Mouse (Mus musculus): ENCODE measurements around the gene Mroh9. TPM values are rescaled to one million over a fixed set of nuclear protein-coding genes. Genes with fewer than 3 reads are reported as not detected.

Gene Mroh9
- polyA plus RNA-seq, 1 experiment = not detected

DNA sequence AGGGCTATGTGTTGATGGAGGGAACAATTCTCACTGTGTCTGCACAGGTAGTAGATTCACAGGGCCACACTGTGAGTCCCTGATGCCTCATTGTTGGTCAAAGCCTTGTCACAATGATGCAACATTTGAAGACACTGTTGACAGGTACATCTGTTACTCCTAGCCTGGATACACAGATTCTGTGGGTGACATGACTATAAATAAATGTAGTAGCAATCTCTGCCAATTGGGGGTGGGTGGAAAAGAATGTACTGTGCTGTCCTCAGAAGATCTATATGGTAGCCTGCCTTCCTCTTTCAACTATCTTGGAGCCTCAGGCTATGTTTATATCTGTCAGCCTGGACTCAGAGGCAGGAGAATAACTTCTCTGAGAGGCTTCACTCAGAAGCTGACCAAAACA lies 62.4 kb downstream of the Mroh9 start:
- H3K36me3 ChIP-seq (ENCODE audit: control insufficient read depth, insufficient read depth, low read length) = no peaks in the 10 kb centered on the region
- no peak for DNase-seq
- H3K4me3 ChIP-seq (ENCODE audit: insufficient read depth, low read depth, low read length) = no peak overlapping the region
- TF ChIP-seq POLR2A (IDR thresholded peaks at IDR 0.05; ENCODE audit: low read depth, low read length) = no peak
- TF ChIP-seq CTCF (conservative IDR thresholded peaks at IDR 0.05; ENCODE audit: insufficient read depth, insufficient read length, low read depth, low read length) = no peak
- no peaks in the 10 kb centered on the region for H3K4me1 ChIP-seq (ENCODE audit: control insufficient read depth, insufficient read depth, low read length)
- no peak overlapping the region for H3K27ac ChIP-seq (ENCODE audit: insufficient read depth, low read depth, low read length)
- H3K27me3 ChIP-seq (replicated peaks; ENCODE audit: control insufficient read depth, insufficient read depth, low read length) = no peaks in the 10 kb centered on the region

- Histone ChIP-seq H3K36me3 (ENCODE audit: control insufficient read depth, insufficient read depth, low read length) (no peaks in the 10 kb centered on the region), H3K27me3 (replicated peaks; ENCODE audit: control insufficient read depth, insufficient read depth, low read length) (no peaks in the 10 kb centered on the region), H3K4me3 (ENCODE audit: insufficient read depth, low read depth, low read length) (no peak overlapping the region), H3K4me1 (ENCODE audit: control insufficient read depth, insufficient read depth, low read length) (no peaks in the 10 kb centered on the region), H3K27ac (ENCODE audit: insufficient read depth, low read depth, low read length) (no peak overlapping the region)
- DNase-seq = no peak
- 81% methylated on average over 3 of the region's 3 CpGs for WGBS
- TF ChIP-seq POLR2A (IDR thresholded peaks at IDR 0.05; ENCODE audit: low read depth, low read length) (no peak), CTCF (conservative IDR thresholded peaks at IDR 0.05; ENCODE audit: insufficient read depth, insufficient read length, low read depth, low read length) (no peak)
Measured at GRCm38 (mm10) chr1:163009220-163009619, 76.2 kb downstream of the Mroh9 start.

- no peaks in the 10 kb centered on the region for H3K4me1 ChIP-seq (ENCODE audit: control insufficient read depth, insufficient read depth, low read length)
- no peak for DNase-seq
- H3K36me3 ChIP-seq (ENCODE audit: control insufficient read depth, insufficient read depth, low read length) = no peaks in the 10 kb centered on the region
- H3K27ac ChIP-seq (ENCODE audit: insufficient read depth, low read depth, low read length) = no peak overlapping the region
- no peak for TF ChIP-seq POLR2A (IDR thresholded peaks at IDR 0.05; ENCODE audit: low read depth, low read length)
- H3K4me3 ChIP-seq (ENCODE audit: insufficient read depth, low read depth, low read length) = no peak overlapping the region
- H3K27me3 ChIP-seq (replicated peaks; ENCODE audit: control insufficient read depth, insufficient read depth, low read length) = no peaks in the 10 kb centered on the region
- WGBS = 86% methylated on average over 2 of the region's 2 CpGs
Measured at GRCm38 (mm10) chr1:163003496-163003895, 82.0 kb downstream of the Mroh9 start.

DNA sequence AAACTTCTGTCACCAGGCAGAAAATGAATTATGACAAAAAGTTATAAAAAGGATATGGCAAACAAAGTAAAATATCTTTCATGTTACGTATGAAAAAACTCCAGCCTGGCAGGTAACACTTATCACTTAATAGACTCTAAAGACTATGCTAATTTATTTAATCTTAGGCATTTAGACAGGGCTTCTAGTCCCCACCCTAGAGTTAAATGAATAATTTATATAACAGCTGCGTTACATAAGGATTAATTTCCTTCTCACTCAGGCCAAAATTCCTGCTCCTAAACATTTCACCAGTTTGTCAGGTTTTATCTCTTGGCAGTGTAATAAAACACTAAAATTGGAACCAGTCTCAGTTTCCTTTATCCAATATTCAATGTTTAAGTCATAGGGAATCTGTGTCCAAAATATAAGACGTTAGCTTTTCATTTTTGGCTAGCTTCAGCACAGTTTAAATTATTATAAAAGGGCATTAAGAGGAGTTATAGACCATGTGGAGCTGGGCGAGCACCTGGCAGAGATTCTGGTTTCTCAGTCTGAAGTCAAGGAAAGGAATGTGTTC lies 84.1 kb downstream of the Mroh9 start:
- WGBS = 74% methylated on average over 4 of the region's 4 CpGs
- Histone ChIP-seq H3K27ac (ENCODE audit: insufficient read depth, low read depth, low read length) (no peak overlapping the region), H3K27me3 (replicated peaks; ENCODE audit: control insufficient read depth, insufficient read depth, low read length) (no peaks in the 10 kb centered on the region), H3K4me3 (ENCODE audit: insufficient read depth, low read depth, low read length) (no peak overlapping the region), H3K4me1 (ENCODE audit: control insufficient read depth, insufficient read depth, low read length) (no peaks in the 10 kb centered on the region), H3K36me3 (ENCODE audit: control insufficient read depth, insufficient read depth, low read length) (no peaks in the 10 kb centered on the region)
- DNase-seq = no peak
- TF ChIP-seq CTCF (conservative IDR thresholded peaks at IDR 0.05; ENCODE audit: insufficient read depth, insufficient read length, low read depth, low read length) (no peak), POLR2A (IDR thresholded peaks at IDR 0.05; ENCODE audit: low read depth, low read length) (no peak)

GRCm38 (mm10) chr1:162987546-162987945 lies 97.9 kb downstream of the Mroh9 start:
- Histone ChIP-seq H3K4me3 (ENCODE audit: insufficient read depth, low read depth, low read length) (no peak overlapping the region), H3K4me1 (ENCODE audit: control insufficient read depth, insufficient read depth, low read length) (peaks cover 4% of the 10 kb centered on the region; the same call in 1 of the 2 replicates), H3K27me3 (replicated peaks; ENCODE audit: control insufficient read depth, insufficient read depth, low read length) (no peaks in the 10 kb centered on the region), H3K27ac (ENCODE audit: insufficient read depth, low read depth, low read length) (no peak overlapping the region), H3K36me3 (ENCODE audit: control insufficient read depth, insufficient read depth, low read length) (no peaks in the 10 kb centered on the region)
- no peak for TF ChIP-seq CTCF (conservative IDR thresholded peaks at IDR 0.05; ENCODE audit: insufficient read depth, insufficient read length, low read depth, low read length)
- TF ChIP-seq POLR2A (IDR thresholded peaks at IDR 0.05; ENCODE audit: low read depth, low read length) = no peak
- WGBS = 50% methylated on average over 3 of the region's 3 CpGs
- DNase-seq = peak; percentile 77

GRCm38 (mm10) chr1:162986777-162987176 lies 98.7 kb downstream of the Mroh9 start:
- Histone ChIP-seq H3K4me3 (ENCODE audit: insufficient read depth, low read depth, low read length) (no peak overlapping the region), H3K27me3 (replicated peaks; ENCODE audit: control insufficient read depth, insufficient read depth, low read length) (no peaks in the 10 kb centered on the region), H3K27ac (ENCODE audit: insufficient read depth, low read depth, low read length) (no peak overlapping the region), H3K36me3 (ENCODE audit: control insufficient read depth, insufficient read depth, low read length) (no peaks in the 10 kb centered on the region), H3K4me1 (ENCODE audit: control insufficient read depth, insufficient read depth, low read length) (peaks cover 4% of the 10 kb centered on the region; the same call in 1 of the 2 replicates)
- 52% methylated on average over 1 of the region's 1 CpGs for WGBS
- peak; percentile 59 for DNase-seq
- TF ChIP-seq POLR2A (IDR thresholded peaks at IDR 0.05; ENCODE audit: low read depth, low read length) (no peak), CTCF (conservative IDR thresholded peaks at IDR 0.05; ENCODE audit: insufficient read depth, insufficient read length, low read depth, low read length) (no peak)

DNA sequence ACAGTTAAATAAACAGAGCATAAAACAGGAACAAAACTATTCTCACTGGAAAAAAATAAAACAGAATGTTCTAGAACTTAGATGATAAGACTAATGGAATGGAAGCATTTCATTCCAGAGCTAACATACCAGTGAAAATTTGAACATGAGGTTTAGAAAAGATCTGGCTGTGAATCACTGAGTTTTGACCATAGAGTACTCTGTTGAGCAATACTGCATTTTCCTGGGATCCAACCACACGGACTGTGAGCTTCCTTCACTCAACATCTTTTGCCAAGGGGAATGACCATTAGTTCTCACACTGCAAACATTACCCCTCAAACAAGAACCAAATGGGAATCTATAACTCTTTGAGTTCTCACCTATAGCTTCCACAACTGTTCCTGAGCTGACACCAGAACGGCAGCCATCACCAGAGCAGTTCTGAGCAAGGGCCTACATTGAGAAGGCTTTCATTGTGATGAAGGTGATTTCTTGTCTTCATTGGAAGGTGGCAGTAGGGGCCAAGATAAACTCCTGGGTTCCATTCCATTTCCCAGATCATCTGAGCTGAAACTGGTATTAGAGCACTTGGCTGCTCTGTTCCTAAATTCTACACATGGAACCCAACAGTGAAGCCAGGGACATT lies 99.2 kb downstream of the Mroh9 start:
- TF ChIP-seq POLR2A (IDR thresholded peaks at IDR 0.05; ENCODE audit: low read depth, low read length) = no peak
- TF ChIP-seq CTCF (conservative IDR thresholded peaks at IDR 0.05; ENCODE audit: insufficient read depth, insufficient read length, low read depth, low read length) = no peak
- peak overlapping the region; percentile 45; the same call in 1 of the 2 replicates for H3K27ac ChIP-seq (ENCODE audit: insufficient read depth, low read depth, low read length)

More for the DNA sequence above, 99.2 kb downstream of the Mroh9 start:
- Histone ChIP-seq H3K4me1 (ENCODE audit: control insufficient read depth, insufficient read depth, low read length) (peaks cover 4% of the 10 kb centered on the region; the same call in 1 of the 2 replicates), H3K36me3 (ENCODE audit: control insufficient read depth, insufficient read depth, low read length) (no peaks in the 10 kb centered on the region), H3K4me3 (ENCODE audit: insufficient read depth, low read depth, low read length) (no peak overlapping the region), H3K27me3 (replicated peaks; ENCODE audit: control insufficient read depth, insufficient read depth, low read length) (no peaks in the 10 kb centered on the region)
- 73% methylated on average over 2 of the region's 2 CpGs for WGBS
- peak; percentile 52 for DNase-seq

Measured in kidney, adult 2 months (tissue).